Mouse (Mus musculus) adrenal gland, postnatal 10 days (tissue): Measurements from ENCODE around the gene Ccdc102a. TPM values are rescaled to one million over a fixed set of nuclear protein-coding genes. Genes with fewer than 3 reads are reported as not detected.
A peak's percentile ranks its signal among the peaks of the same experiment; 100 is the strongest.
"Not testable (repeated sequence)": the region's sequence is repeated elsewhere in the genome, so short reads cannot be mapped to it uniquely, and the experiment has no call there.

Experiments used
- DNase-seq: peaks from one replicate; pipeline ENCODE4 v3.0.0; 2021; ENCODE audit warnings: mixed read lengths
- total RNA-seq, 2 experiments: library from RNA; stranded (reverse); gene quantifications; 2 replicates each; pipeline ENCODE4 v1.2.3; 2021

Ccdc102a gene
- total RNA-seq, 2 experiments from 2014 or later, result 11.0 to 11.7 TPM

DNA sequence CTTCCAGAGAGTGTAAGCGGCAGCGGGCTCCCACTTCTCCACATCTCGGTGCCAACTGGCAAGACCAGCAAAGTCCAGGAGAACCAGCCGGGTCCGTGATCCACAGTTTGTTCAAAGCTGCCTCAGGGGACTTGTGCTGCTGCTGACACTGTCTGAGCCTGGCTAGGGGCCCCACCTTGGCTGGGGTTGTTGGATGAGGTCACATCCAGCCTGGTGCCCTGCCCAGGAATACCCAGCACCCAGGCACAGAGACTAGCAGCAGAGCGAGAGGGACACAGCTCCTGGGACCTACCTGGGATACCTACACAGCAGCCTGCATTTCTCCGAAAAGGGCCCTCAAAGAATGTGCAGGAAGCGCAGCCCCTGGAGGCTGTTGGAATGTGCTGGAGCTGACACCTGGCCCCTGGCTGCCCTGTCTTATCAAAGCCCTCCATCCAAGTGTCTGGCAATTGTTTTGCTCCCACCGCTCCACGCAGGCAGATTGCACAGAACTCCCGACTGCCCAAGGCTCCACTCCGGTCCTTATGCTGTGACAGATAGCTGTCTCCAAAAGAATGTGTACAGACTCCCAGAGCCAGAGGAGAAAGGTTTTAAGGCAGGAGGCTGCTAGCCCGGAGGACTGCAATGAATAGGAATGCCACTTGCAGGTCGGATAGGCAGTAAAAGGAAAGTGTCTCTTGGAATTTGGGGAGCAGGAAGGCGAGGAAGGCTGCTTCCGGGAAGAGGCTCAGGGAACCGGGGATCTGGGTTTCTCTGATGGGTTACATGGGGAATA is 42.6 kb downstream of the Ccdc102a start:
- DNase-seq, result no peak

DNA sequence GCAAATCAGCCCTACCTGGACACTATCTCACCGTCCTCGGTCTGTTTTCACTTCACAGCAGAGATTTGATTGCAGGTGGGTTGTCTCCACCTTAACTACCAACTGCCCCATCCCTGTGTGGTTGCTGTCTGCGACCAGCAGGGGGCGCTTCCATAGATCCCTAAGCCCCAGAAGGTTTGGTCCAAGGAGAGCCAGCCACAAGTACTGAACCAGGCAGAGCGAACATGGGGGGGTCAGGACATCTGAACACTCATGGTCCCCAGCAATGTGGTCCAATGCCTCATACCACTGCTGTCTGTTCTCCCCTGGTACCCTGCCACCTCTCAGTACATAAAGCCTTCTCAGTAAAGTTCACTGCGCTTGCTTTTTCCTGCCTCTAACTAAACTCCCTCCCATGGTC is 43.5 kb downstream of the Ccdc102a start:
- peak; percentile 82 for DNase-seq

DNA sequence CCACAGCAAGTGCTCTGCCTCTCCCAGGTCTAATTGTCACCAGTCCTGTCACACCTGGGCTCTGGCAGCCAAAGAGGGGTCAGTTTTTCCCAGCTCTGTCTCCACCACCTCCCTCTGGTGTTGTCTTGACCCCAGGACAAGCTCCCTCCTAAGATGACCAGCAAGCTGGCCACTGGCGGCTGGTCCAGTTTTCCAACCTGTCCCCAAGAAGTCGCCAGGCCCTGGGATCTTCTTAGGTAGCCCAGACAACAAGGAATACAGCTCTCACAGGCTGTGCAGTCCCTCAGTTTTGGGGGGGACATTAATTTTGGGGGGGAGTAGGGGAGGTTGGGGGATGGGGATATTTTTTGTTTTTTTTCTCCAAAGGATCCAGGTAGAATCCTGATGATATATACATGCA is 45.3 kb downstream of the Ccdc102a start:
- DNase-seq, result no peak

DNA sequence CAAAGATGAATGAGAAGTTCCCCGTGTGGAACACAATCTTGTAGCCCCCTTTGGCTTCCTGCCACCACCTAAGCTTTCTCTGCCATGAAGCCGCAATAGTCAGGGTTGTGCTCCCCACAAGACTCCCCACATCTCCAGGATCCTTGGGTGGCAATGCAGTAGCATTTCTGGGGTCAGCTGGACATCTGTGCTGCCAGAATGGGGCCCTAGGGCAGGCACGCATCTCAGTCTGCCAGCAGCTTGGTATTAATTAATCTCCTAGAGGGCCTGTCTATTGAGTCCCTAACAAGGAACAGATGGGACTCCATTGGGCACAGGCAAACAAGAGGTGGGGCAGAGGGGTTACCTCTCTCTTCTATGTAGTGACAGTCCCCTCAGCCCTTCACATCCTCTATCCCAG is 45.7 kb downstream of the Ccdc102a start:
- no peak for DNase-seq

DNA sequence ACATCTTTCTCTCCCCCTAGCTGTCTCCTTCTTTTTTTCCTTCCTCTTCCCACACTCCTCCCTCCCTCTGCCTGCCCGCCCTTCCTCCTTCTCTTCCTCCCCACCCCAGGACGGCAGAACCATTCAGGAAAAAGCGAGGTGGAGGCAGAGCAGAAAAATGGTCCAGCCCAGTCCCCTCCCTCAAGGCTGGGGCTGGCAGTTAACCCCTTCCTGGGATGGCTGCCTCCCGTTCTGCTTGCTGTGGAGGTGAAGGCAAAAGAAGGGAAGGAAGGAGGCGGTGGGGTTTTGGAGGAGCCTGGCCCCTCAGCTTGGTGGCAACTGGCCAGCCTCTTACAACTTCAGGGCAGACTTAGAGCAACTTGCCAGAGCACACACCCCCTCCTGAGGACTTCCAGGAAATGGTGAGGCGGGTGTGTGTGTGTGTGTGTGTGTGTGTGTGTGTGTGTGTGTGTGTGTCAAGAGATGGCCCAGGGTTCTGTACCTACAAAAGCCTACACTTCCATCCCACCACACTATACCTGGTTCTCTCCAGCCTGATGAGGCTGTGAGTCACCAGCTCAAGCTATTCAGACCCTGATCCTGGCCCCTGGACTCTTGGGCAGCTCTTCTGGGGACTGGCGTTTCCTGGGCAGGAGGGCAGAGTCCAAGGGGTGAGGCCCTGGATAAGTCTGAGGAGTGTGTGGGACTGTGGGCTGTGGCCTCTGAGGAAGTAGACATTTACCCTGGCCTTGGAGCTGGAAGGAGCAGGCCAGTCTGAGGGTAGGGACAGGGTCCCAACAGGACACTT is 46.6 kb downstream of the Ccdc102a start:
- DNase-seq, result peak; percentile 71

DNA sequence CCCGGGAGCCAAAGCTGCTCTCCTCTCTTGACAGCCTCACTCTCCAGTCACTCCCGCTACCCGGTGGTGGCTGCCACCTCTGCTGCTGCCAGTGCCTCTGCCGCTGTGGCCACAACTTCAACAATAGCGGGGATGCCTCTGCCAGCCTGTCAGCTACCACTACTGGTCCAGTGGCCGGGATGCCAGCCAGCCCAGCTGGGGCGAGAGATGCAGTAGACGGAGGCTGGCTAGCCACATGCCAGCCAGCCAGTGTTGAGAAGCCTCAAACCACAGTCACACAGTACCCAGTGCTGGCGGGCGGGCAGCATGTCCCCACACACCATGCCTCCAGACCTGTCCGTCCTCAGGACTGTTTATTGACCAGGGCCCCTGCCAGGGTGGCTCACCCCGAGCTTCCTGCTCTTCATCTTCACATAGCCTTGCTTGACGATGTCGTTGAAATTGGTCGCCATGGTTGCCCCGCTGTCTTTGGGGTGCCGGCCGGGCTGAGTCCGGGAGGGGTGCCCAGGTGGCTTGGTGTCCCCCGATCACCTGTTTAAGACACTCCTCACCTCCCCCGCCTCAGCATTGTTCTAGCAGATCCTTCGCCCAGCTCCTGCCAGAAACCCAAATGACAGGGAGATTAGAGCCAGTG is 47.3 kb downstream of the Ccdc102a start:
- DNase-seq, result no peak

DNA sequence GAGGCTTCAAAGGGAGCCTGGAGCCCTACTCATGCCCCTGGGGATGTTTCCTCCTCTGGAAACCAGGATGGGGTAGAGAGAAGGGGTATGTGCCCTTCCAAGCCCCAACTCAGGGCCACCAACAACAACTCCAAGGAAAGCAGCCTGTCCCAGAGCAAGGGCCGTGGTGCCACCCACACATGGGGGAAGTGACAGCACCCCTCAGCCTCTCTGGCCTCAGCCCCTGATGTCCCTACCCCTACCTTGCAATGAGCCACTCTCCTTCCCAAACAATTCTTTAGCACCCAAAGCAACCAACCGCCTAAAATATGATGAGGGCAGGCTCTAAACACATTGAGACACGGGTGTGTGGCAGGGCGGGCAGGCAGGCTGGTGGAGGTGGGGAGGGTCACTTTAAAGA is 47.9 kb downstream of the Ccdc102a start:
- DNase-seq, result no peak

DNA sequence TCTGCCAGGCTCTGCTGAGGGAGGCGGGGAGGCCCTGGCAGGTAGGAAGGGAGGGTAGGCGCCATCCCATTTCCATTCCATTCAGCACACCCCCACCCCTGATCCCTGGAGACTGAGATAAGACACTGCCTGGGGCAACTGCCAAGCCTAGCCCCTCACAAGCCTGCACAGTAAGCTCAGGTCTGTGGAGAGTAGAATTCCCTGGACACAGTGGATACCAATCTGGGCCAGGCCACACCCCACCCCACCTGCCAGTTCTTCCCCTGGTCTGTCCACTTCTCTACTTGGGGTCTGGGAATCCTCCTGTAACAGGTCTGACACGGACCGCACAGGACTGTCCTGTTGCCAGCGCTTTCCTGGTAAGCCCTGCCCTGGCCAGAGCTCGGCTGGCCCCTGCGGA is 48.8 kb downstream of the Ccdc102a start:
- DNase-seq, result no peak

DNA sequence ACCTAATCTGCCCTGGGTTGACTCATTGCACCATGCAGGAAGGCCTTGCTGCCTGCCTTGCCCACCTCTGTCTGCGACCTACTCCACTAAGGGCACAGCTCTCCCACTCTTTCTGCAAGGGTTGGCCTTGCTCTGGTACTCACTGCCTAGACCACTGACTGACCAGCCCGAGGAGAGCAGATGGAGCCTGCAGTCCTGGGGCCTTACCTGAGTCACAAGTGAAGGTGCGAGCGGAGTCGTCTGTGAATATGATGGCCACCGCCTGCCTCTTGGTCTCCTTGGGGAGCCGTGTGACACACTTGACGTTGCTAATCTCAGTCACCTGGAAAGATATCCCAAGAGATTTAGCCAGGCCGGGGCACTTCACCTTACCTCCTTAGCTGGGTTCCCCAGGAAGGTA is 51.0 kb downstream of the Ccdc102a start:
- DNase-seq, result no peak

DNA sequence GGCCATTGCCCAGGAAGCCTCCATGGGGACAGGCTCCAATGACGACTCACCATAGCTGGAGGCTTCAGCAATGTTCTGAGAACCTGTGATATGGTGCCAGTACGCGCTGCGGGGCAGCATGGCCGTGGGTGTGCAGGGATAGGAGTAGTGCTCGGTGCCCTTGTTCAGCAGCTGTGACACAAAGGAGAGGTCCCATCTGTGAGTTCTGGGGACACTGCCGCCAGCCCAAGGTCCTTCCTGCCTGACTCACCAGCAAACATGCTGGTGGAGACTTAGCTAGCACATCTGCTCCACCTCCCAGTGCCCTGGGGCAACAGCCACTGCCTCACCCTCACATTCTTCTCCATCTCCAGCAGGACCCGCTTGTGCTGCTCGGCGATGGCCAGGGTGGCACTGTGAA is 52.6 kb downstream of the Ccdc102a start:
- peak; percentile 70 for DNase-seq

DNA sequence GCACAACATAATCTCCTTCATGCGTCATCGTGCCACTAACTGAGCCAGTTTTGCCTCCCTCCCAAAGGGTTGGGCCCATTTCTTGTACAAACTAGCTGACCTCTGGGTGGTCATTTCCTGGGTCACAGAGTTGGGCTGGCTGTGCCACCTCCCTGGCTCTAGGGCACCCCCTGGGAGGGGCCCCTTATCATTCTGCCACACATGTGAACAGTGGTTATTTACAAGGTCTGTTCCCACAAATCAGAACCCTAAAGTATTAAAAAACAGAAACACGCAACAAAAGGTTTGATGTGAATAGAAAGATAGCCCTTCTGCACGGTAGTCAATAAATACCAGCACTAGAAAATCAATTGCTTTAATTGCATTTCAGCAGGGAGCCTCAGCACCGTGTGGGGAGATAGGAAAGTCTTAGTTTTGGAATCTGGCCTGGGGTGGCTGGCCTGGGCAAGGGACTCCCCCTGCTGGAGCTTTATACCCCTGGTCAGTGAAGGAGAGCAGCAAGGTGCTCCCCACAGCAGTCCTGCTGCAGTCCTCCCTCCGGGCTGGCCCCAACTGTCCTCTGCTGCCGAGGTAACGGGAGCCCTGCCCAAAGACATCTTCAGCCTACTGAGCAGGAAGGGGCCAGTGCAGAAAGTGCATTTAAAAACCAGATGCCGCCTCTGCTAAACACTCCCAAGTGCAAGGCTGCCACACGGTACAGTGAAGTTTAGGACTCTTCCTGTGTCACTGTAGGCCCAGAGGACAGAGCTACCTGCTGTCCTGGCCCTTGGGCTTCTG is 53.8 kb downstream of the Ccdc102a start:
- no peak for DNase-seq

DNA sequence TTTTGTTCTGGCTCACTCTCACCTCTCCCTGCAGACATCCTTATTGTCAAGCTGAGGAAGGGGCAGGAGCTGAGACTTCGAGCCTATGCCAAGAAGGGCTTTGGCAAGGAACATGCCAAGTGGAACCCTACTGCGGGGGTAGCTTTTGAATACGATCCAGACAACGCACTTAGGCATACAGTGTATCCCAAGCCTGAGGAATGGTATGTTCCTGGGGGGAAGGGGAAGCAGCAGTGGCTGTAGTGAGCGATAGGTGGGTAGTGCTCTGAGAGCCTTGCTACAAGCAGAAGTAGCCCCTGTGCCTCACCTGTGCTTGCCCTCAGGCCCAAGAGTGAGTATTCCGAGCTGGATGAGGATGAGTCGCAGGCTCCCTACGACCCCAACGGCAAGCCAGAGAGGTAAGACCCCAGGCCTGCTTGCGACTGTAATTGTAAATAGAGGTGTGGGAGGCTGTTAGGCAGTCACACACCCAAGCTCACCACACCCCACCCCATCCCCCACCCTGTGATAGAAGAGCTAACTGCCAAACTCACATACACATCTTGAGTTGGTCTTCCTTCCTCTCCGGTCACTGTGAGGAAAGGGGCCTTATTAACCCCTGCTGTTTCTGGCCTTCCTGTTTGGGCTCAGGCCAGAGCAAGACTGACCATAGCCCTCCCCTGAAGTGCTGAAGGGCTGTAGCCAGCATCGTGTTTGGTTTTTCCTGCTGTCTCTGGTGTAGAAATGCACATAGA is 55.2 kb downstream of the Ccdc102a start:
- DNase-seq, result no peak

DNA sequence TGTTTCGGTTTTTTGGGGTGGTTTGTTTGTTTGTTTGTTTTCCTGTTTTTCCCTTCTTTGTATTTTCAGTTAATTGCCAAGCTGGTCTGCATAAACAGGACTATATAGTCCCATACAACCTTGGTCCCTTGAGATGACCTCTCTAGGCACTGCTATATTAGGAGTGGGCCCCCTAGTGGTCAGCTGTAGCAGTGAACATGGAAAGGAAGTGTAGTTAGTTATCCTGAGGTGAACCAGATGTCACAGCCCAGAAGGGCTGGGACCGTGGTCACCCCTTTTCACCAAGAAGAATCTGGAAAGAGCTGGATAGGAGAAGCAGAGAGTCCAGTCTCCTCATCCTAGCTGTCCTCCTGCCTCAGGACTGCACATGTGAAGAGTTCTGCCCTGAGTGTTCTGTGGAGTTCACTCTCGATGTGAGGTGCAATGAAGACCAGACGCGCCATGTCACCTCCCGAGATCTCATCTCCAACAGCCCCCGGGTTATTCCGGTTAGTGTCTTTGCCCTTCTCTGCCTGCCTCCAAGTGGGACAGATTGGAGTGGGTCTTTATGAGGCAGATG is 56.5 kb downstream of the Ccdc102a start:
- peak; percentile 81 for DNase-seq

DNA sequence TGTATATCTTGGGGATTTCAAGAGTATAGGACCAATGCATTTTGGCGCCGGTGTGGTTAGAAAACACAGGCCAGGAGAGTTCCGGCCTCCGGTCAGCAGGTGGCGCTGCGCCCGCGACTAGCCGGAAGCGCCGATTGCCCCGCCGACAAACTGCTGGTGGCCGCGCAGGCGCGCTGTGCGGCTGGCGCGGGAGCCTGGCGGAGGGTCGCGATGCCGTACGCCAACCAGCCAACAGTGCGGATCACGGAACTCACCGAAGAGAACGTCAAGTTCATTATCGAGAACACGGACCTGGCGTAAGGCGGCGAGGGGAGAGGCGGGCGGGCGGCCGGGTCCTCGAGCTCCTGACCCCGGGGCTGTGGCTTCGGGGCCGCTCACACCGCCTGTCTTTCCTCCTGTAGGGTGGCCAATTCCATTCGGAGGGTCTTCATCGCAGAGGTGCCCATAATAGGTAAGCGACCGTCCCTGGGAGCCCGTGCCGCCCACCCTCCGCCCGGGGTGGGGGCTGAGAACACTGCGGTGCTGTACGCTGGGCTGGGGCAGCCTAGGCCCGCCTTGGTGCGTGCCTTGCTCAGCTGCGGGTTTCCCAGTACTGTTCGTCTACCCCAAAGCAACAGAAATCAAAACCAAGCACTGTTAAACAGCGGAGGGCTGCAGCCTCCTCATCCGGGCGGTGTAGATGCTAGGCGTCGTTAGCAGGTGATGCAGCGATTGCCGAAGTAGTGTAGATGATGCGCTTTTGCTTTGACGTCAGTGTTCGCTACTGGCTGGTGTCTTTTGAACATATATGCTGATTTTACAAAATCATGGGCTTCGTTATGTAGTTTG is 60.3 kb downstream of the Ccdc102a start, which contains the start of gene Polr2c:
Polr2c (plus strand) TSS at position 105 of the 828 bp plus-strand sequence.
- peak; percentile 96 for DNase-seq

DNA sequence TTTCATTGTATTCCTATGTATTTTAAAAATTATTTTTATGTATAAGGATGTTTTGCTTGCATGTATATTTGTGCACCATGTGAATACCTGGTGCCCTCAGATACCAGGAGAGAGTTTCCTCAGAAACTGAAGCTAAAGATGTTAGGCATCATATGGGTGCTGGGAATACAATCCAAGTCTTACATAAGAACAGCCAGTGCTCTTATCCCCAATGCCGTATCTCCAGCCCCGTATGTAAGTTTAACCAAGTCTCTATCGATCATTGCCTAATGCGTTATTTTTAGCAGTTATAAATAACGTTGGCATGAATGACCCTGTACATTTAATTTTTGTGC is 60.9 kb downstream of the Ccdc102a start:
- no peak for DNase-seq

DNA sequence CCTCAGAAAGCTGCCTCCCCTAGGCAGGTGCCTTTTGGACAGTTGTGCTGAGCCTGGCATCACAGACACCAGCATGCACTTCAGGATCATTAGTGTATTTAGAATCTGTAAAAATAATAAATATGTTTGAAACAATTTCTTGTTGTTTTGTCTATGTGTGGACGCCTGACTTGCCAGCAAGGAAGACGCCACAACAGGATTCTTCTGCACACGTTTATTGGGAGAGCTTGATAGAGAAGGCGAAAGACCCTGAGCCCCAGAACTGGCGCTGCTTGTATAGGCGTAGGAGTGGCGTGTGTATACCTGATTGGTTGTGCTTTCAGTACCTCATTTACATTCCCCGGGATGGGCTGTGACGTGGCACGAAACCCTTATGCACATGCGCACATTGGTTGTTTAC is 63.1 kb downstream of the Ccdc102a start:
- DNase-seq, result not testable (repeated sequence)
